Mouse (Mus musculus) CH12.LX (cell line): ENCODE measurements around the gene Hacd4. TPM values are rescaled to one million over a fixed set of nuclear protein-coding genes. Genes with fewer than 3 reads are reported as not detected.

Experiments used
- DNase-seq: peaks from one replicate; pipeline ENCODE4 v3.0.0-alpha.2; 2013; ENCODE audit errors: extremely low read depth
- H3K27ac ChIP-seq: 2 replicates; pipeline ENCODE4 v1.5.1; 2012; ENCODE audit warnings: low read depth, mild to moderate bottlenecking, control low read depth, moderate library complexity; ENCODE audit not compliant: insufficient read depth
- H3K27me3 ChIP-seq: replicated peaks from 2 replicates; pipeline ENCODE3; 2012; ENCODE audit warnings: inconsistent platforms
- H3K36me3 ChIP-seq, 2 experiments: replicated peaks in 1 of 2; 2 replicates each; pipeline versions ENCODE3 to v1.6.1; 2012; ENCODE audit warnings: inconsistent platforms in 1 of 2, low read length in 1 of 2, mild to moderate bottlenecking in 1 of 2, mixed read lengths in 1 of 2, moderate library complexity in 1 of 2; ENCODE audit not compliant: control insufficient read depth in 1 of 2, insufficient read depth in 1 of 2
- H3K4me1 ChIP-seq, 2 experiments: 2 replicates each; pipeline ENCODE4 v1.6.1; 2012; ENCODE audit warnings: inconsistent platforms in 1 of 2, moderate library complexity in 1 of 2; ENCODE audit not compliant: insufficient read depth in 2 of 2, control insufficient read depth in 1 of 2
- H3K4me2 ChIP-seq: 2 replicates; pipeline ENCODE4 v1.6.1; 2012; ENCODE audit warnings: low read depth, mild to moderate bottlenecking, control low read depth; ENCODE audit not compliant: poor library complexity, insufficient read depth, severe bottlenecking
- H3K4me3 ChIP-seq, 3 experiments: fragments of 150-350 bp in 1 of 3; sonication (generic) in 1 of 3; replicated peaks in 1 of 3; 2 replicates each; pipeline versions ENCODE3 to v1.5.1; 2011 to 2012; ENCODE audit warnings: low read depth in 2 of 3, low read length in 2 of 3, mild to moderate bottlenecking in 2 of 3, moderate library complexity in 2 of 3, control low read depth in 1 of 3, improper control_type of control experiment in 1 of 3, inconsistent platforms in 1 of 3, mixed read lengths in 1 of 3; ENCODE audit not compliant: poor library complexity in 1 of 3
- H3K79me2 ChIP-seq: replicated peaks from 2 replicates; pipeline ENCODE4 v1.6.1; 2012; ENCODE audit warnings: mild to moderate bottlenecking, moderate library complexity; ENCODE audit not compliant: control insufficient read depth, poor library complexity, insufficient read depth, severe bottlenecking; ENCODE audit errors: extremely low read depth
- H3K9ac ChIP-seq: 2 replicates; pipeline ENCODE4 v1.6.1; 2012; ENCODE audit warnings: low read depth, mild to moderate bottlenecking, control low read depth, moderate library complexity; ENCODE audit not compliant: insufficient read depth
- H3K9me3 ChIP-seq: replicated peaks from 2 replicates; pipeline ENCODE3; 2012; ENCODE audit warnings: low read length, inconsistent platforms, mixed read lengths
- BHLHE40 ChIP-seq: IDR thresholded peaks from 2 replicates; pipeline ENCODE4 v1.6.1; 2011; ENCODE audit warnings: mild to moderate bottlenecking, low read depth, low read length, improper control_type of control experiment
- CHD1 ChIP-seq: IDR thresholded peaks from 2 replicates; pipeline ENCODE4 v1.6.1; 2012; ENCODE audit warnings: low read depth, low read length, improper control_type of control experiment, inconsistent platforms
- CHD2 ChIP-seq: IDR thresholded peaks from 2 replicates; pipeline ENCODE4 v1.6.1; 2011; ENCODE audit warnings: low read length, improper control_type of control experiment
- ETS1 ChIP-seq: conservative IDR thresholded peaks from 2 replicates; pipeline ENCODE4 v1.6.1; 2012; ENCODE audit warnings: low read depth, mild to moderate bottlenecking, inconsistent platforms, low read length, improper control_type of control experiment, moderate library complexity
- GABPA ChIP-seq: IDR thresholded peaks from 2 replicates; pipeline ENCODE4 v1.6.1; 2012; ENCODE audit warnings: low read depth, low read length, improper control_type of control experiment, inconsistent platforms; ENCODE audit not compliant: insufficient replicate concordance
- HCFC1 ChIP-seq: IDR thresholded peaks from 2 replicates; pipeline ENCODE4 v1.6.1; 2012; ENCODE audit warnings: low read depth, mild to moderate bottlenecking, inconsistent platforms, low read length, improper control_type of control experiment
- JUN ChIP-seq: IDR thresholded peaks from 2 replicates; pipeline ENCODE4 v1.6.1; 2011; ENCODE audit warnings: low read depth, mild to moderate bottlenecking, low read length, improper control_type of control experiment, moderate library complexity; ENCODE audit not compliant: insufficient read depth
- MAZ ChIP-seq: IDR thresholded peaks from 2 replicates; pipeline ENCODE4 v1.6.1; 2012; ENCODE audit warnings: low read depth, mild to moderate bottlenecking, inconsistent platforms, low read length, improper control_type of control experiment, moderate library complexity
- MYC ChIP-seq: IDR thresholded peaks from 2 replicates; pipeline ENCODE4 v1.6.1; 2011; ENCODE audit warnings: low read depth, mild to moderate bottlenecking, improper control_type of control experiment, low read length
- NRF1 ChIP-seq: IDR thresholded peaks from 2 replicates; pipeline ENCODE4 v1.6.1; 2014; ENCODE audit warnings: low read depth, mild to moderate bottlenecking, inconsistent platforms, low read length, improper control_type of control experiment, moderate library complexity
- PAX5 ChIP-seq: IDR thresholded peaks from 2 replicates; pipeline ENCODE4 v1.6.1; 2012; ENCODE audit warnings: low read length, inconsistent platforms, mixed read lengths
- POLR2A ChIP-seq: IDR thresholded peaks from 2 replicates; pipeline ENCODE4 v1.6.1; 2011; ENCODE audit warnings: low read depth, mild to moderate bottlenecking, improper control_type of control experiment, low read length
- TCF12 ChIP-seq: IDR thresholded peaks from 2 replicates; pipeline ENCODE4 v1.6.1; 2014; ENCODE audit warnings: low read depth, mild to moderate bottlenecking, inconsistent platforms, low read length, improper control_type of control experiment
- USF1 ChIP-seq: IDR thresholded peaks from 2 replicates; pipeline ENCODE4 v1.6.1; 2014; ENCODE audit warnings: low read depth, mild to moderate bottlenecking, inconsistent platforms, low read length, improper control_type of control experiment
- USF2 ChIP-seq: conservative IDR thresholded peaks from 2 replicates; pipeline ENCODE4 v1.6.1; 2011; ENCODE audit warnings: low read depth, low read length, improper control_type of control experiment
- ZKSCAN1 ChIP-seq: IDR thresholded peaks from 2 replicates; pipeline ENCODE4 v1.6.1; 2012; ENCODE audit warnings: low read depth, inconsistent platforms, low read length, improper control_type of control experiment, borderline replicate concordance
- dilution Hi-C: fragments of 300-500 bp; cut with MboI; formaldehyde crosslinking; loops from 2 replicates; pipeline ENCODE4 v1.14.3; 2020; ENCODE audit warnings: low sequenced_read_pairs; ENCODE audit not compliant: extremely low pct_unique_long_range_greater_than_20kb, extremely low pct_ligation_motif_present
- in situ Hi-C: fragments of 300-500 bp; cut with MboI; formaldehyde crosslinking; loops from 3 replicates; pipeline ENCODE4 v1.14.3; 2019; ENCODE audit warnings: low sequenced_read_pairs, low pct_ligation_motif_present, low pct_unique_long_range_greater_than_20kb, mixed read lengths
- polyA plus RNA-seq: library from polyadenylated mRNA; unstranded; fragments of >175 nt; gene quantifications from 2 replicates; pipeline ENCODE4 v1.2.1, GENCODE M21; 2012; ENCODE audit warnings: low read depth; ENCODE audit not compliant: insufficient read length
- total RNA-seq, 2 experiments: library from RNA; depleted of rRNA; stranded (reverse); fragments of 300-350 nt in 1 of 2; fragments of >200 nt in 1 of 2; gene quantifications; 2 replicates each; pipeline ENCODE4 v1.2.3; 2012 to 2014

The Hacd4 gene
- total and polyA plus RNA-seq, 3 experiments, result 0.17 TPM; not detected in 2

DNA sequence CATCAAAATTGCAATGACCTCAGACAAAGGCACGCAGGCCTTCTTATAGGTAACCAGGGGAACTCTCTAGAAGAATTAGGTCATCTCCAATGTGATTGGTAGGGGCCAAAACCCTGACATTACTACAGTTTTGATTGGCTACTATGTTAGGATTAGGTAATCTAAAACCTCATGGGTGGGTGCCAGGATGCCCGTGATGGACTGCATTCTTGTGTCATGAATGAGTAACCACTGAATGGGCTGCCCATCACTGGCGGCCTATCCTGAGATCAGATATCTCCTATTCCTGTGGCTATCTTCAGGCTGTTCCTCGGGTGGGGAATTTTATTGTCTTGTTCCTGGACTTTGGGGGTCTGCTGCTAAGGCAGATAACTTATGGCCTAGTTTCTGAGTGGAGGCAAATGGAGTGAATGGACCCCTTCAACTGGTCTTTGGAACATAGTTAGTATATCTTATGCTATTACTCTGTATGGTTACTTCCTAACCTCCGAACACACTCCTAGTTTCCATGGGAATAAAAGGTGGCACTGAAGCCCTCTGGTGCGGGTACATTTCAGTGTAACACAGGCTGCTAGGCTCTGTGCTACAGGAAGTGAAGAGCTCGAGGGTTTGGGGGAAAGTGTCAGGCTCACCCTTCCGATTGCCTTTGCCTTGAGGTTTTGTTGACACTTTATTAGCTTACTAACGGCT is 38.3 kb downstream of the Hacd4 start:
- Histone ChIP-seq H3K79me2 (no peaks in the 10 kb centered on the region), H3K9ac (no peak overlapping the region), H3K4me3 (no peak overlapping the region), H3K27ac (no peak overlapping the region), H3K4me2 (no peak overlapping the region), H3K4me1 (peaks cover 0 to 11% of the 10 kb centered on the region in 2 experiments; a peak in 2 of 4 replicates), H3K27me3 (no peaks in the 10 kb centered on the region), H3K36me3 (peaks cover 2 to 10% of the 10 kb centered on the region in 2 experiments), H3K9me3 (no peaks in the 10 kb centered on the region)
- in situ Hi-C loops (no loop called here), dilution Hi-C loops (no loop called here)
- no peak for TF ChIP-seq POLR2A
- TF ChIP-seq CHD1, result no peak
- TF ChIP-seq ETS1, result no peak
- TF ChIP-seq USF2, result no peak
- no peak for TF ChIP-seq HCFC1
- TF ChIP-seq MYC, result no peak
- no peak for DNase-seq

DNA sequence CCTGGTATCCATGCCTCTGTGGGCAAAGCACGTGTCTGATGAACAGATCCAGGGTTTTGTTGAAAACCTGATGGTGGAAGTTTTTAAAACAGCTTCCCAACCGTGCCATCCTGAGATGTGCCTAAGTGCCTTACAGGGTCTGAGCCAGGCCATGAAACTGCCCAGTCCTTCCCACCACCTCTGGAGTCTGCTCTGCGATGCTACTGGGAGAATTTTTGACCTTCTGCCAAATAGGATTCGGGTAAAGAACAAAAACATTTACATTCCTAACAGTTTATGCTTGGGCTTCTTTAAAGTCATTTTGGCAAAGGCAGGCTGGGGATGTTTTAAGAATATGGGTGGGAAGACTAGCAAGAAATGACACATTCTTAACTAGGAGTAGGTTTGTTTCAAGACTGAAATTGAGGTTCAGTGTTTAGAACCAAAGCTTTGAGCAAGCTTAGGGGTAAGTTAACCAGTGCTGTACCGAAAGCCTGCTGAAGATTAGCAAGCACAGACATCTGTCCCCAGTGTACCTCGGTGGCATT is 41.7 kb downstream of the Hacd4 start:
- Histone ChIP-seq H3K9me3 (no peaks in the 10 kb centered on the region), H3K4me3 (no peak overlapping the region), H3K79me2 (no peaks in the 10 kb centered on the region), H3K9ac (no peak overlapping the region), H3K27me3 (no peaks in the 10 kb centered on the region), H3K4me2 (no peak overlapping the region), H3K27ac (no peak overlapping the region), H3K4me1 (peaks cover 0 to 11% of the 10 kb centered on the region in 2 experiments; a peak in 2 of 4 replicates), H3K36me3 (peaks cover 0 to 25% of the 10 kb centered on the region in 2 experiments)
- TF ChIP-seq CHD2 (no peak), BHLHE40 (no peak), USF1 (no peak), PAX5 (no peak), GABPA (no peak), ZKSCAN1 (no peak), NRF1 (no peak), TCF12 (no peak), MYC (no peak), USF2 (no peak), MAZ (no peak), JUN (no peak)
- in situ Hi-C loops (no loop called here), dilution Hi-C loops (no loop called here)
- DNase-seq, result no peak
